Mouse (Mus musculus): ENCODE results near the gene Xbp1.
"Not testable (repeated sequence)": the region's sequence is repeated elsewhere in the genome, so short reads cannot be mapped to it uniquely, and the experiment has no call there.

Gene Xbp1

DNA sequence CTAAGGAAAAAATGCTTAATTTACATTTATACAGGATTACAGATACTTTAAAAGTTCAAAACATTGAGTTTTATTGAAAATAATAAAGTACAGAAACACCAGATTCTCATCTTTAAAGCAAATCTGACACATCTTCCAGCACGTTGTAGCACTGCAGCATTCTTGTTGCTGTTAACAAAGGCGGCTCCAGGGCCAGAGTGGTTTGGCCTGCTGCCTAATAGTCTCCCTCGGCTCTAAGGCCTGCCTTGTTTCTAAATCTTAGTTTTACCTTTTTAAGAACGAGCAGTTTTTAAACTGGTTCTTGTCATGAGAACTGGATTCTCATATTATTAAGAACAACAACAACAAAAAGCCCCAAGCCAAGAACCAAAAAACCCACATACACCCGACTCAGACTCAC lies 8.4 kb downstream of the Xbp1 start:
- DNase-seq (ENCODE audit: low spot score), result no peak

DNA sequence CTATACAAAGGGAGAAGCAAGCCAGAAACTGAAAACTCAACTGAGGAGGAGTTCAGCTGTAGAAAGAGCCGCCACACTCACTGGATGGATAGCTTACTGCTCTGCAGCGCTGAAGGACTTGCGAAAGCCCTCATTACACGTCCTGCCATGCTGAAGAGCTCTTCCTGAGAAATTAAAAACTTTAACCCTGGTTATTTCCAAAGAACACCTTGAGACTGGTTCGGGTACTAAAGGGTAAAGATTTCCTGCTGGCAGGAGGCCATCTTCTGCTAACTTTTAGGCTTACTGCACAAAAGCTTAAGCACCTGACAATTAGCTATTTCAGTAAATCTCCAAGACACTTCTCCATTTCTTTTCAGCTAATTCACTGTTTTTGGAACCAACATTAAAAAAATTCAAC lies 9.7 kb downstream of the Xbp1 start:
- no peak for DNase-seq (ENCODE audit: low spot score)

DNA sequence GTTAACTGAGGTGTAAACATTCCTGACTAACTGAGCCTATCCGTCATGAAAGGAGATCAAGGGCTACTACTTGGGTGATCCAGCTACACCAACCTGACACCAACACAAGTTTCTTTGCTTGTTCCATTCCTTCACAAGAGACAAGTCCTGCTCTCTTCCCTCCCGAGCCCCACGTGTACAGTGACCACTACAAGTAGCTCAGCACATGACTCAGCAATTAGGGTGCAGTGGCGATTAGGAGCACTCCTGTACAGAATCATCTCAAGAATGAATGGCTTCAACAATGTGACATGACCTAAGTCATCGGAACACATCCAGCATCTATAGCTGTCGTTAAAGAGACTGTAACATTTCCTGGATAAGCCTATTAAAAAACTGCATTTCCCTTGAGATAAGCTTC lies 10.3 kb downstream of the Xbp1 start:
- DNase-seq (ENCODE audit: low spot score), result no peak

DNA sequence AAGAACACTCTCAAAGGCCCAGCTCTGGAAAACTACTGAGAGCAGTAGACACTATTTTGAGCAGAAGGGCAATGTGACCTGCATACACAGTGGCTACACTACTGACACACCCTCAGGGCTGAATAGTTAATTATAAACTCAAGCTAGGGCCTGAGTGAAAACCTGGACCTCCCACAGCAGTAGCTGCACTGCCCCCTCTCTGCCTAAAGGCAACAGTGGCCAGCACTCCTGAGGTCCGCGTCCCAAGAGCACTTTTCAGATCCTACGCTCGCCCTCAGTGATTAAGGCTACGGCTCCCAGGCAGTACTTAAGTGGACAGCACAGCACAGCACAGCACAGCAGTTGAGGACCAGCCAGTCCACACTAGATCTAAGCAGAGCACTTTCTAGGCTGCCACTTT lies 12.6 kb downstream of the Xbp1 start:
- no peak for DNase-seq (ENCODE audit: low spot score)

DNA sequence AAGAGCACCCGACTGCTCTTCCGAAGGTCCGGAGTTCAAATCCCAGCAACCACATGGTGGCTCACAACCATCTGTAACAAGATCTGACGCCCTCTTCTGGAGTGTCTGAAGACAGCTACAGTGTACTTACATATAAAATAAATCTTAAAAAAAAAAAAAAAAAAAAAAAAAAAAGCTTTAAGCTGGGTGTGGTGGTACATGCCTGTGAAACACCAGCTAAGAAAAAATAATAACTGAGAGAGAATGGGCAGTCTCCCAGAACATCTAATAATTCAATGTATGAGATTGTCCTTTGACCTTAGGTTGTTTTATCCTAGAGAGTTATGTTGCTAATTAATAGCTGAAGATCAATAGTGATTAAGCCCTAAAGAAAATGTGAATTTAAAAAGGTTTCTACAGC lies 17.0 kb downstream of the Xbp1 start:
- not testable (repeated sequence) for DNase-seq (ENCODE audit: low spot score)

DNA sequence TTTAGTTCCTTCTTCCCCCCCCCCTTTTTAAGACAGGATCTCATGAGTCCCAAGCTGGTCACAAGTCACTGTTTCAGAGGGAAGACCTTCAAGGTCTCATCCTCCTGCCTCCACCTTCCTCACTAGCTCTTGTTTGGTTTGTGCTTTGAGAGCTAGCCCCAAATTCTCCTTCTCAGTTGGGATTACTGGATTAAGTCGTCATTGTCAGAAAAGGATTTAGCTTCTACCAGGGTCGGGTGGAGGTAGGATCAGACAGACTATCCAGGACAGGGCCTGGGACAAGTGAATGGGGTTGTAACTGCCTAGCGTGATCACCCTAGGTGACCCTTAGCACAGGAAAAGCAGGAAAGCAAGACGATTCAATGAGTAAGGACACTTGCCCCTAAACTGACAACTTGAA lies 19.9 kb downstream of the Xbp1 start:
- no peak for DNase-seq (ENCODE audit: low spot score)

DNA sequence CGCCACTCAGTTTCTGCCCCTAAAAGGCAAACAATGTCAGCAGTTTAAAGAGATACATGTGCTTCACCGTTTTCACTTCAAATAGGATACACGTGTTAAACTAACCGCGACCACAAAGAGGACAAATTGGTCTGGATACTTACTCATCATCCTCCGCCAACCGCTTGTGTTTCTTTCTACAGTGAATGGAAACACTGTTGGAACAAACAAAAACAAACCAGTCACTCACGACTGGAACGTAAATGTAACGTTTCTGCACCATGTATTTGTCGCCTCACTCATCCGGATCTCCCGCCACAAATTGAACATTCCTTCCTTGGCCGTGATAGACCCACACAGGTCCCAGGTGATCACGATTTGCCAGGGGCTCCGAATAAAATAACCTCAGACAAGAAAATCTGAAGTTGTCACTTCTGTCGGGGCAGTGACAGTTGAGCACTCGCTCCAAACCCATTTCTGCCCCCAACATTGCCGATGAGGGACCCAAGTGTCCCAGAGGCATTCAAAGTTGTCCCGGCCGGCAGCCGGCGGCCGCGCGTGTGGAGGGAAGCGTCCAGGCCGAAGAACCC lies 20.9 kb downstream of the Xbp1 start:
- DNase-seq (ENCODE audit: low spot score), result no peak

DNA sequence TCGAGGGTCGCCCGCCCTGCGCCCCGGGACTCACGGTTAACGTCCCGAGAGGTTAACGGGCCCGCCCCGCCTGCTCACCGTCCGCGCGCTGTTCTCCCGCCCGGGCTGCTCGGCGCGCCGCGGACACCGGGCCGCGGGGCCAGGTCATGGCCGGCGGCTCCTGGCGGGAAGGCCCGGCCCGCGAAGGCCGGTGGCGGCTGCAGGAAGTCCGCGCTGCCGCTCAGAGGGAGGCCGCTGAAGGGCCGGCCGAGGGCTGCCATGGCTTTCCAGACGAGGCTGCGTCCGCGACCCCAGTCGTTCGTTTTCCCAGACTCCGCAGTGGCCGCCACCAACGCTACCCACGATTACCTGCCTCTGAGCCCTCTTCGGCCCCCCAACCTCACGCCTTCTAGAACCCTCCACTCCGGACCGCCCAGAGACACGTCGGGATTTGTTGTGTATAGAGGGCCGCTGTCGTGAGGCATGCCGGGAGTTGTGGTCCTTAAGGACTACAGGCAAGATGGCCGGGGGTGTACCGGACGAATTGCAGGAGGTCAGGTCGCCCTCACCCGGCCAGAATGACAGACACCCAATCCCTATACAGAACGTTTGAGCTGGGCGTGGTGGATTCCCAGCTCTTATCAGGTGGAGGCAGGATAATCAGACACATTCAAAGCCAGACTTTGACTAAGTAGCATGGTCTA lies 21.5 kb downstream of the Xbp1 start, which contains the start of gene Ccdc117:
Ccdc117 (minus strand) TSS at position 389 of the 683 bp plus-strand sequence.
- peak; percentile 90 for DNase-seq (ENCODE audit: low spot score)

DNA sequence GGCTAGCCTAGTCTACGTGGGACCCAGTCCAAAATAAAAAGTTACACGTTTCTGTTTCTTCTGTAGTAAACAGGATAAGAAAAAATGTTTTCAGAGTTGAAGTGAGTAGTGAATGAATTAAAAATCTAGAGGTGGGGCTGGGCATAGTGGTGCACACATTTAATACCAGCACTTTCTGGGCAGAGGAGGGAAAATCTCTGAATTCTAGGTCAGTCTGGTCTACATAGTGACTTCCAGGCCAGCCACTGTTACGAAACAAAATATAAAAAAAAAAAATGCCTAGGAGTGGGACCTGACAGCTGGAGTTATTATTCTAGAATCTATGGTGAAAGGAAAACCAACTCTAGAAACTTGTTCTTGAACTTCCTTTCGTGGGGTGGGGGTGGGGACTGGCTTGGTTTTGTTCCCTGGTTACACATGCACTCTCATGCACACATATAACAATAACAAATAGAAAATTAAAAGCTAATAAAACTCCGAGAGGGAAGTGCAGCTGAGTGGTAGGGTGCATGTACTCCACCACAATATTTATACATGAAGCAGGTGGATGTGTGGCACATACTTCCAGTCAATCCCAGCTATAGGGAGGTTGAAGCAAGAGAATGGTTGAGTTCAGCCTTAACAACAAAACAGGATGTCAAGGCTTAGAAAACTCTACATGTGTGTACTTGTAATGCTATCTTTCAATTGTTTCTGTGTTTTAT lies 22.2 kb downstream of the Xbp1 start:
- no peak for DNase-seq (ENCODE audit: low spot score)

DNA sequence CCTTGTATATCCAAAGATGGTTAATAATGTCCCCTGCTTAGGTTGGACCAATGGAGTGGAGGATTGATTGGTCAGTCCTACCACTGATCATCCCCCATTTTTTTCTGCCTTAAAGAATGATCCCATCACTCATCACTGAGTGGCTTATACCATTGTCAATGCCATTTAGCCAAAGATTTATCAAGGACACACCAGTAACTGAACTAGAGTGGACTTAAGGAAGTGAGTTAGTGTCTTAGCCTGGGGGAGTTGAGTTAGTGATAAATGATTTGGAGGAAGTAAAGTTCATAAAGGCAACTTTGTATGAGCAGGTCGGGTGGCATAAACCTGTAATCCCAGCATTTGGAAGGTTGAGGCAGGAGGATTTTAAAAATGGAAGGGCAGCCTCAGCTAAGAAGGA lies 22.8 kb downstream of the Xbp1 start:
- DNase-seq (ENCODE audit: low spot score), result no peak

DNA sequence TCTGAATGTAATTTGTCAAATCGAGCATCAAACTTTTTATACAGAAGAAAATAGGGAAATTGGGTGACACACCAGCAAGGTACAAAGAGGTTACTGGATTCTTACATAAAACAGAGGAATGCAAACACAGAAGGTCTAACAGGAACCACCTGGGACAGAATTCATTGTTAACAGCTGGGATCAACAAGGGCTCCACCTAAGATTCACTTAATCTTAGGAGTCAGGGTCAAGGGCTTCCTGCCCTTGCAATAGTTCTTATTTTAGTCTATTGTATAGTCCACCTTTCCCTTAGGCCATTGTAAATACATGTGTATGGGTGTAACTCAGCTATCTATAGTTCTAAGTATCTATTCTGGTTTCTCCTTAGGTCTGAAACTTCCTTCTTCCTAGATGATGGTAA lies 24.2 kb downstream of the Xbp1 start:
- not testable (repeated sequence) for DNase-seq (ENCODE audit: low spot score)

DNA sequence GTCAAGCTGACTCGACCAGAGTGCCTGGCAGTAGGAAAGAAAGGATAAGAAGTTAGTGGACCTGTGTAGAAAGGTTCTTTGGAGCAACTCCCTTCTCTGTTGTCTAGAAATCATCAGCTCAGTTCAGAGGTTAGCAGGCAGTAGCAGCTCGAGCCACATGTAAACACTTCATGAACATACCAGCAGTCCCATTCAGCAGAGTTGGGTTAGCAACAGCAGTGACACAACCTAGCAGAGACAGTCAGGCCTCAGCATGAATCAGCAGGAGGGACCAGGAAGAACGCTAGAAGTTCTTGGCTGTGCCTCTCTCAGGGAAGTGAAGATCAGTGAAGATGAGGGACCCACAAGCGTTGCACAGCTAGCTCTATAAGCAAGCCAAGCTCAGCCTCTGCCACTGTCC lies 25.0 kb downstream of the Xbp1 start:
- DNase-seq (ENCODE audit: low spot score), result no peak

DNA sequence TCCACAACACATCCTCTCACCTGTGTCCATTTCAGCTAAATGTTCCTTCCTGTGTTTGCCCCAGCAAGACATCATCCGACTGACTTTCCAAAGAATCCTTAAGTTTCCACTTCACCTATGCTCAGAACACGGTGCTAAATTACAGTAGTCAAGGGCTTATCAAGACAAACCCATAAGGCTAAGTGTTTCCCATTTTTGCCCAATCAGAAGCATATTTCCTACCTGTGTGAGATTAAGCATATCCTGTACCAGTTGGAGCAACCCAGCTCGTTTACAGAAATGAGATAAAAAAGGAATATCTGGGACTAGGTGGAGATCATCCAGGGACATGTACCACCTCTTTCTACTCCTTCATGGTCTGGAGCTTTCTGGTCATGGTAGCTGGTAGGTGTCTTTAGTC lies 26.2 kb downstream of the Xbp1 start:
- no peak for DNase-seq (ENCODE audit: low spot score)

DNA sequence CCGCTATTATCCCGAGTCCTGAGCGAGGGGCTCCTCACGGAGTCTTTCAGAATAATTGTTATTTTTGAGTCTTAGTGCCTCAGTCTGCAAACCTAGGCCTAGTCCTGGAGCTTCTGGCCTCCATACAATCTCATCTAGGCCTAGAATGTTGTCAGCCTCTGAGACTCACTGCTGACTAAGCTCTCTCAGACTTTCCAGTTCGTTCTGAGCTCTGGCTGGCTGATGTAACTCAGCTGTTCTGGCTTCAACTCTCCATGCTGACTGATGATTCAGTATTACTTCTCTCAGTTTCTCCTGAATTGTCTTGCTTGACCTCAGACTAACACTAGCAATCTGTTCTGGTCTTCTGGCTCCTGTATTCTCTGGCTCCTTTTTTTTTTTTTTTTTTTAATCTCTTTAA lies 31.0 kb downstream of the Xbp1 start:
- no peak for DNase-seq (ENCODE audit: low spot score)

DNA sequence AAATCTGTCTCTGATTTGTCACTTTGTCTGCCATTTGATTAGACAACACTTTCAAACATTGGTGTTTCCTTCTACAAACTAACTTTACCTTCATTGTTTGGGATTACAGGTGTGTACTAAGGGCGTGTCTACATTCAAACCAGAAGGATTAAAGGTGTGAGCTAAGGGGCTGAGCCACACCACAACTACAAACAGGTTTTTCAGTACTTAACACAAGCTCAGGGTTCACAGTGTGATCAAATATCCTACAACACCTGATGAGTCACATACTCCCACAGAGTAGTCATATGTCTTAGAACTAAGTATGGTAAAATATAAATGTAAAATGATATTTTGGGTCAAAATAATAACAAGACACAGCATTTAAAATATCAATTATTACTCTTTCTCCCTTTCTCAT lies 31.5 kb downstream of the Xbp1 start:
- DNase-seq (ENCODE audit: low spot score), result no peak

DNA sequence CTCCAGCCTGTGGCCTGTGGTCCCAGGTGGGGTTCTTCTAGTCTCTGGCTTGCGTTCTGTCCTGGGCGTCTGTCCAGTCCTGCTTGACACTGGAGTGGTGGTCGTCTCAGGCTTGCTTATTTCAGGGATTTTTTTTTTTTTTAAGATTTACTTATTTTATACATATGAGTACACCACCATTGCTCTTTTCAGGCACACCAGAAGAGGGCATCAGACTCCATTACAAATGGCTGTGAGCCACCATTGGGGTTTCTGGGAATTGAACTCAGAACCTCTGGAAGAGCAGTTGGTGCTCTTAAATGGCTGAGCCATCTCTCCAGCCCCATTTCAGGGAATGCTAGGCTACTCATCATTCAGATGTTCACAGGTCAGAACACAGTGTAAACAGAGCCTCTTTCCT lies 39.8 kb downstream of the Xbp1 start:
- no peak for DNase-seq (ENCODE audit: low spot score)

DNA sequence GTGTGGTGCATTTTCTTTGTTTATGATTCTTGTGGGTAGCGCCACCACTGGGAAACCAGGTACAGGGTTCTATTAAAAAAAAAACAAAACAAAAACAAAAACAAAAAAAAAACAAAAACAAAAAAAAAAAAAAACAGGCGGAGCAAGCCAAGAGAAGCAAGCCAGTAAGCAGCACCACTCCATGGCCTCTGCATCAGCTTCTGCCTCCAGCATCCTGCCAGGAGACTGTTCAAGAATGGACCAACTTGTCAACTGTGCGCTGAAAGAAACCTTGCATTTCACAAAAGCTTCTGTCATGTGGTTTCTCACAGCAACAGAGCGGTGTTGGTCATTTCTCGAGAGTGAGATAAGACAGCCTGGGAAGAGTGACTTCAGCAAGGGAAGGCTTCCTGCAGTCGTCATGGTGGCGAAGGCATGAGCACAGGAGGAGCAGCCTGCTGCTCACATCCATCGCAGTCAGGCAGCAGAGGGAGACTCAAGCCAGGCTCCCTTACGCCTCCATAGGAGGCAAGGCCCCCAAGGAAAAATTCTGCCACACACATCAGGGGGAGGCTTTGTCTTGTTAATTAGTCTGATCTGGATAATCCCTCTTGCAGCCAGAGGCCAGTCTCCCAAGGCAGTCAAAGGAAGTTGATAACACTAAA lies 42.3 kb downstream of the Xbp1 start:
- DNase-seq (ENCODE audit: low spot score), result no peak

DNA sequence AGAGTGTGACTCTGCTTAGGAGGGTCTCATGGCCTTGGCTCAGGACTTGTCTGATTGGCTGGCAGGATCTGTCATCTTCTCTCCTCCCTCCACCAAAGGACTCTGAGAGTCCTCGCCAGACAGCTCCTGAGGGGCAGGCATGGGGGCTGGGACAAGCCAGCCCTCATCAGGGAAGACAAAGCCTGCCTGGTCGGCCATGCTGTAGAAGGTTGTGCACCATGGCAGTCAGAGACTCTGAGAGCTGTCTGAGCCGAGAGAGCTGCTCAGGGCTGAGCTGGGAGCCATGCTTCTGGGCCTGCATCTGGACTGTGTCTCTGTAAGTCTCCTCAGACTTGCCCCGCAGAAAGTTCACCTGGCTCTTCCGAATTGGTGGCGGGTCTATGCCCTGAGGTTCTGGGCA lies 43.4 kb downstream of the Xbp1 start:
- no peak for DNase-seq (ENCODE audit: low spot score)

DNA sequence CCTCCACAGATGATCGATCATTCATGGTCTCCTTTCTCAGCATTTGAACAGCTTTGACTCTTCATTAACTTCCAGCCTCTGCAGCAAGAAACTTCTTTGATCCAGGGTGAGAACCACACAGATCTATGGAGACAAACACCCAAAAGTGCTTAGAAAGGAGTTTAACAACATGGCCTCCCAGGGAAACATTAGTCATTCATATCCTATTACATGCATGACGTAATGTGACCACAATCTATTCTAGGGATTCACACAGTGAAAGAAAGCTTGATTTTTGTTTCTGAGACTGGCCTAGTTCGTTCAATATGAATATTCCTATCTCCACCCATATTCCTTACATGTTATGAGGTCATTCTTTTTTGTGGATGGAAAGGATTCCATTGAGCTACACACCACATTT lies 45.1 kb downstream of the Xbp1 start:
- no peak for DNase-seq (ENCODE audit: low spot score)

DNA sequence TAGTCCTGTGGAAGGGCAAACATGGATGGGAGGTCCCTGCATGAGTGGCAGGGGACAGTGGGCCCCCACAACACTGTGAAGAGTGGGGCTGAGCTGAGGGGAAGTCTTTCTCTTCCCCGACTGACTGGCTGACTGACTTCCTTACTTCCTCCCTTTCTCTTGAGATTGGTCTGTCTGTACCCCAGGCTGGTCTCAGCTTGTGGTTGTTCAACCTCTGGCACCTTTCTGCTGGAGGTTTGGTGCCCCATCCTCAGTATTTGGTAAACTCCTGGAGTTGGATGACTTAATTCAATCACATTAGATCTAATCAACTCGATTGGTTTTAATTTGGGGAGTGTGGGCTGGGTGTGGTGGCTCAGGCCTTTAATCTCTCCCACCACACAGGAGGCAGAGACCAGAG lies 46.0 kb downstream of the Xbp1 start:
- no peak for DNase-seq (ENCODE audit: low spot score)

DNA sequence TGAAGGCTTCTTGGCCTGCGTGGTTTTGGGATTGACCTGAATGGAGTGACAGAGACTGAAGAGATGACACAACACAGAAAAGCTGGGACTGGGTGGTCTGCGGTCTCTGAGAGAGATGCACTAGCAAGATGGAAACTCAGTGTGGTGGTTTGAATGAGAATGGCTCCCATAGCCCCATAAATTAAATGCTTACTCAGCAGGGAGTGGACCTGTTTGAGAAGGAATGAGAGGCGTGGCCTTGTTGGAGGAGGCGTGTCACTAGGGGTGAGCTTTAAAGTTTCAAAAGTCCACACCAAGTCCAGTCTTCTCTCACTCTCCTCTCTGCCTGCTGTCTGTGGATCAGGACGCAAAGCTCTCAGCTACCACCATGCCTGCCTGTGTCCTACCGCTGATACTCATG lies 47.2 kb downstream of the Xbp1 start:
- no peak for DNase-seq (ENCODE audit: low spot score)

DNA sequence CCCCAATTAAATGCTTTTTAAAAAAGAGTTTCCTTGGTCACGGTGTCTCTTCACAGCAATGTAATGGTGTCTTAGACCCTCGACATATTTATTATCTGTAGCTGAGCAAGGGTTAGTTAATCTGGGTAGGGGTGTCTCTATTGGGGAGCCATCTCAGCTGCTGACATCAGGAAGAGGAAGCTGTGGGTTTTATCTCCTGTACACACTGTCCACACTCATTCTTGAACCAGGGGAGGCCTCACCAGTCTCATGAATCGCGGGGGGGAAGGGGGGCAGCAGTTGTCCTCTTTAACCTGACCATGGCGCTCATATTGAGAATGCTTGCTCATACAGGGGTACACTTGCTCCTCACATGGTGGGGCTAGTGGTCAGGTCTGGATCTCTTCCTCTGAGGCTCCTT lies 47.6 kb downstream of the Xbp1 start:
- DNase-seq (ENCODE audit: low spot score), result no peak

DNA sequence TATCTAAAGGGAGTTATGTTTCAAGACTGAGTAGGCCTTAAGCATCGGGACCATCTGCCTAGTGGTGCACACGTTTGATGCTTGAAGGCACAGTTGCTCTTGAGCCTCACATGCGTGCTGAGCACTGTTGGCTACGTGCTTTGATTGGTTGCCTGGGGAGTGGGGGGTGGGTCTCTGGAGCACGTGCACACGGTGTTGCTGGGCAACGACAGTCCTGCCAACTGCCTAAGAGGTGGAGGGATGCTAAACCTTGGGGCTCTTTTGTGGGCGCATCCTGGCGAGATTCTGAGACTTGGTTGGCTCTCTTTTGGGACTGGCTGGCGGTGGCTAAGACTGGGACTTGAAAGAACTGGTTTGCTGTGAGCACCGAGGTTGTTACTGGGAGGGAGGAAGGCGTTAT lies 49.0 kb downstream of the Xbp1 start, which contains the start of gene Ankrd36:
Ankrd36 (plus strand) TSS at position 211 of the 400 bp plus-strand sequence.
- no peak for DNase-seq (ENCODE audit: low spot score)

All from layer of hippocampus, adult 11-12 months (tissue).